Mouse (Mus musculus) liver, postnatal 0 days (tissue): Measurements from ENCODE around the gene Gjc1. TPM values are rescaled to one million over a fixed set of nuclear protein-coding genes. Genes with fewer than 3 reads are reported as not detected.

Experiments
- ATAC-seq: fragments of 200-750 bp; cut with Nextera tagmentation; 2 replicates; pipeline ENCODE4 v1.8.0; 2017; ENCODE audit warnings: mild to moderate bottlenecking, moderate library complexity
- DNase-seq: peaks from one replicate; pipeline ENCODE4 v3.0.0-alpha.2; 2016
- H3K27ac ChIP-seq: fragments of 300-500 bp; sonication (generic); 2 replicates; pipeline ENCODE4 v1.5.1; 2014; ENCODE audit warnings: antibody characterized with exemption, moderate library complexity, mild to moderate bottlenecking, low read depth
- H3K27me3 ChIP-seq: fragments of 300-500 bp; sonication (generic); 2 replicates; pipeline ENCODE4 v1.6.1; 2014; ENCODE audit warnings: low read length, control low read depth, mixed read lengths; ENCODE audit not compliant: insufficient read depth
- H3K36me3 ChIP-seq: fragments of 300-500 bp; sonication (generic); replicated peaks from 2 replicates; pipeline ENCODE4 v1.6.1; 2014; ENCODE audit warnings: mild to moderate bottlenecking, control low read depth, low read length, moderate library complexity, mixed read lengths; ENCODE audit not compliant: insufficient read depth
- H3K4me1 ChIP-seq: fragments of 300-500 bp; sonication (generic); 2 replicates; pipeline ENCODE4 v1.6.1; 2014; ENCODE audit warnings: antibody characterized with exemption, mild to moderate bottlenecking, control low read depth; ENCODE audit not compliant: insufficient read depth
- H3K4me2 ChIP-seq: fragments of 300-500 bp; sonication (generic); 2 replicates; pipeline ENCODE4 v1.6.1; 2014; ENCODE audit warnings: low read depth, mild to moderate bottlenecking, low read length, moderate library complexity, mixed read lengths
- H3K4me3 ChIP-seq: fragments of 300-500 bp; sonication (generic); 2 replicates; pipeline ENCODE4 v1.5.1; 2014; ENCODE audit warnings: low read depth, low read length
- H3K9ac ChIP-seq: fragments of 300-500 bp; sonication (generic); replicated peaks from 2 replicates; pipeline ENCODE4 v1.6.1; 2014; ENCODE audit warnings: mild to moderate bottlenecking, moderate library complexity
- H3K9me3 ChIP-seq: fragments of 300-500 bp; sonication (generic); 2 replicates; pipeline ENCODE4 v1.6.1; 2016; ENCODE audit warnings: mild to moderate bottlenecking, control low read depth, low read length, mixed read lengths
- CTCF ChIP-seq: sonication (generic); IDR thresholded peaks from 2 replicates; pipeline ENCODE4 v1.5.1; 2016; ENCODE audit warnings: antibody characterized with exemption, low read depth
- EP300 ChIP-seq: IDR thresholded peaks from 2 replicates; pipeline ENCODE4 v1.6.1; 2016; ENCODE audit warnings: antibody characterized with exemption, low read depth, mild to moderate bottlenecking
- WGBS: fragments of 180-500 bp; shearing (Covaris S2); extraction: QIAGEN DNeasy Blood & Tissue Kit; methylation state at CpG from one replicate; pipeline ENCODE4 v1.1.7; 2014; ENCODE audit not compliant: insufficient replicate concordance; 5-methylcytosine and 5-hydroxymethylcytosine counted together
- polyA plus RNA-seq: library from polyadenylated mRNA; unstranded; fragments of >200 nt; fragmentation: Nextera tagmentation; extraction: Ambion mirVana; gene quantifications from 2 replicates; pipeline ENCODE4 v1.2.1, GENCODE M21; 2015

The Gjc1 gene
- polyA plus RNA-seq, 1 experiment from 2014 or later: 1.4 TPM

DNA sequence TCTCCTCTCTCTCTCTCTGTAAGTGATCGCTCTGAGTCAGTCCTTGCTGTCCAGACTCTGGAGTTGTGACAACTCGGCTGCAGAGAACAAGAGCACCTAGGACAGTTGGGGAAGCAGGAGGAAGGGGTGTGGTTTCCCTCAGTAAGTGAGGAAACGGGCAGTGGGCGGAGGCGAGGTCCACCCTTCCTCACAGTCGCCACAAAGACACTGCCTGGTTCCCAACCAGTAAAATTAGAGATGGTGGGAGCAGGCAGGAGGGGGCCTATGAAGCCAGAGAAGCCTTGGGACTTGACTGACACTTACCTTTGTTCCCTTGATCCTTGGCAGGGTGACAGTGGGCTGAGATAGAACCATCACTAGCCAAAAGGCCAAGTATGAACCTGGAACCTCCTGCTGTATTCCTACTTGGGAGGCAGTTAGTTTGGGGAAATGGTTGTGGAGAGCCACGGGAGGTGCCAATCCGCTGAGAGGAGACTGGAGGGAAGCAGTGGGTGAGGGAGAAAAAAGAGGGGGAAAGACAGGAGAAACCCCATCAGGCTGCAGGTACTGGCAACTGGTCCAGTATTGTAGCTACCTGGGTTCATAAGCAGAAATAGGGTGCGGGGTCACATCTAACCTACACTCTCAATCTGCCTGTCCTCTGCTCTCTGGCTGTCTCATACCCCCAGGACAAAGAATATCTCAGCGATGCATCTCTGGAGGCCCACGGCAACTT is 39.1 kb downstream of the Gjc1 start:
- Histone ChIP-seq H3K9ac (no peak overlapping the region), H3K27ac (no peak overlapping the region)
- no peak for DNase-seq

GRCm38 (mm10) chr11:102779824-102780223 is 39.7 kb downstream of the Gjc1 start:
- Histone ChIP-seq H3K4me3 (no peak overlapping the region), H3K36me3 (no peaks in the 10 kb centered on the region), H3K9ac (no peak overlapping the region), H3K27me3 (peaks cover 22% of the 10 kb centered on the region), H3K27ac (no peak overlapping the region), H3K4me1 (0 out of 2 replicates have a peak, but pooled peaks cover 3% of the 10 kb centered on the region), H3K9me3 (no peaks in the 10 kb centered on the region), H3K4me2 (no peak overlapping the region)
- WGBS: 55% methylated on average over 7 of the region's 7 CpGs
- no peak for ATAC-seq
- no peak for DNase-seq
- TF ChIP-seq EP300 (no peak), CTCF (no peak)

More for the DNA sequence above, 39.1 kb downstream of the Gjc1 start:
- peaks cover 16% of the 10 kb centered on the region for H3K27me3 ChIP-seq
- no peak for ATAC-seq
- no peaks in the 10 kb centered on the region for H3K36me3 ChIP-seq
- H3K4me2 ChIP-seq: no peak overlapping the region
- 0 out of 2 replicates have a peak, but pooled peaks cover 3% of the 10 kb centered on the region for H3K4me1 ChIP-seq
- WGBS: 29% methylated on average over 11 of the region's 11 CpGs
- TF ChIP-seq EP300 (no peak), CTCF (no peak)
- H3K4me3 ChIP-seq: no peak overlapping the region
- no peaks in the 10 kb centered on the region for H3K9me3 ChIP-seq

- Histone ChIP-seq H3K9ac (no peak overlapping the region), H3K36me3 (no peaks in the 10 kb centered on the region), H3K27me3 (peaks cover 25% of the 10 kb centered on the region), H3K4me2 (no peak overlapping the region), H3K9me3 (no peaks in the 10 kb centered on the region), H3K4me1 (peaks cover 7% of the 10 kb centered on the region), H3K4me3 (no peak overlapping the region), H3K27ac (no peak overlapping the region)
- DNase-seq (no peak), ATAC-seq (no peak)
- TF ChIP-seq EP300 (no peak), CTCF (no peak)
- WGBS: 66% methylated on average over 8 of the region's 8 CpGs
These were observed 40.3 kb downstream of the Gjc1 start for GRCm38 (mm10) chr11:102779081-102779638.

DNA sequence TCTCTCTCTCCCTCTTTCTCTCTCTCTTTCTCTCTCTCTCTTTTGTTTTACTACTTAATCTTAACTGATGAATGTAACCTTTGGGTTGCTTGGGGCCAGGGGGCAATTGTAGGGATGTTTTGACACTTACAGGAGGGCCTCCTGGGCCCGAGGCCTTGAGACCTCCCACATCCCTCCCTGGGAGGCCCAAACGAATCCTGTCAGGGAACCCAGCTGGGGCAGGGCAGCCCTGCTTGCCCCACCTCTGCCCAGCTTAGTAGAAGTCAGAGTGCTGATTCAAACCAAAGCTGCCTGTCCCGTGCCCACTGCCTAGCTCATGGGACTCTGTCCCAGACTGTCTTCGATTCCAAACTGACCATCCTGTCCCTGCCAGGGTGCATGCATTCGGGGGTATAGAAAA is 40.9 kb downstream of the Gjc1 start:
- no peak overlapping the region for H3K4me3 ChIP-seq
- H3K36me3 ChIP-seq: no peaks in the 10 kb centered on the region
- 57% methylated on average over 5 of the region's 5 CpGs for WGBS
- no peak for DNase-seq
- H3K4me2 ChIP-seq: no peak overlapping the region
- TF ChIP-seq CTCF (no peak), EP300 (no peak)
- no peak for ATAC-seq
- H3K27ac ChIP-seq: no peak overlapping the region
- H3K4me1 ChIP-seq: peaks cover 9% of the 10 kb centered on the region
- H3K27me3 ChIP-seq: peaks cover 28% of the 10 kb centered on the region
- H3K9me3 ChIP-seq: no peaks in the 10 kb centered on the region
- H3K9ac ChIP-seq: no peak overlapping the region

- 70% methylated on average over 14 of the region's 14 CpGs for WGBS
- Histone ChIP-seq H3K4me3 (no peak overlapping the region), H3K27ac (no peak overlapping the region), H3K4me1 (peaks cover 9% of the 10 kb centered on the region), H3K9me3 (no peaks in the 10 kb centered on the region), H3K27me3 (peaks cover 28% of the 10 kb centered on the region), H3K36me3 (no peaks in the 10 kb centered on the region), H3K4me2 (no peak overlapping the region), H3K9ac (no peak overlapping the region)
- TF ChIP-seq EP300: no peak
- TF ChIP-seq CTCF: no peak
- no peak for ATAC-seq
- no peak for DNase-seq
These were observed 41.3 kb downstream of the Gjc1 start for GRCm38 (mm10) chr11:102778165-102778564.

- peak; percentile 64 for DNase-seq
- 53% methylated on average over 21 of the region's 21 CpGs for WGBS
- Histone ChIP-seq H3K9ac (no peak overlapping the region), H3K27me3 (peaks cover 28% of the 10 kb centered on the region), H3K4me1 (peaks cover 9% of the 10 kb centered on the region), H3K4me3 (no peak overlapping the region), H3K9me3 (no peaks in the 10 kb centered on the region), H3K36me3 (no peaks in the 10 kb centered on the region), H3K4me2 (peak overlapping the region; percentile 26; the same call in 1 of the 2 replicates), H3K27ac (no peak overlapping the region)
- TF ChIP-seq EP300 (no peak), CTCF (peak; percentile 72)
- ATAC-seq: no peak
These were observed 41.9 kb downstream of the Gjc1 start for GRCm38 (mm10) chr11:102777598-102777997.
